In genomic region chr14:105924712-105925111, GRCm38 (mm10) we compare ENCODE assay signal across 10 mouse cellular contexts. TPM values are rescaled to one million over a fixed set of nuclear protein-coding genes. Genes with fewer than 3 reads are reported as not detected.
A peak's percentile ranks its signal among the peaks of the same experiment; 100 is the strongest.
DNase-seq lines count a peak whose midpoint lies in the region; ATAC-seq and TF ChIP-seq lines count a peak whose summit lies in the region.
"Had no signal": no experiment of that assay in that cellular context is flagged by ENCODE, and none has a peak within 500 bp of the region (broad histone marks: within the 10 kb centered on the region; RNA-seq: fewer than 3 reads in every experiment).

No protein-coding gene starts in this region.

- WGBS in intestine, postnatal 0 days: 36% methylated on average over 1 of the region's 1 CpGs
- WGBS in intestine, embryonic 15.5 days: 40% methylated on average over 1 of the region's 1 CpGs

- no peaks in the 10 kb centered on the region for H3K9me3 ChIP-seq in intestine, postnatal 0 days (ENCODE audit: control insufficient read depth)
- H3K9me3 ChIP-seq in intestine, embryonic 15.5 days: no peaks in the 10 kb centered on the region
- H3K9me3 ChIP-seq: heart, embryonic 15.5 days had no signal

- no peak for ATAC-seq in intestine, postnatal 0 days
- ATAC-seq in intestine, embryonic 15.5 days: no peak
- ATAC-seq in inflammation-experienced regulatory T-cells, adult 6 months: no peak

- no peaks in the 10 kb centered on the region; the same call in 1 of the 2 replicates for H3K4me1 ChIP-seq in intestine, postnatal 0 days (replicated peaks; ENCODE audit: control insufficient read depth, insufficient read depth, low read length)
- H3K4me1 ChIP-seq in intestine, embryonic 15.5 days (replicated peaks): peaks cover 6% of the 10 kb centered on the region; the same call in 1 of the 2 replicates

- no peak overlapping the region for H3K4me2 ChIP-seq in intestine, postnatal 0 days (replicated peaks; ENCODE audit: low read depth)
- no peak overlapping the region for H3K4me2 ChIP-seq in intestine, embryonic 15.5 days (replicated peaks)
- H3K4me2 ChIP-seq: heart, embryonic 15.5 days had no signal

- H3K9ac ChIP-seq in intestine, postnatal 0 days (ENCODE audit: low read depth, low read length): no peak overlapping the region
- H3K9ac ChIP-seq in intestine, embryonic 15.5 days: no peak overlapping the region
- H3K9ac ChIP-seq: heart, embryonic 15.5 days had no signal

- H3K4me3 ChIP-seq in intestine, postnatal 0 days (ENCODE audit: low read depth, low read length): no peak overlapping the region
- no peak overlapping the region for H3K4me3 ChIP-seq in intestine, embryonic 15.5 days (replicated peaks)
- H3K4me3 ChIP-seq: heart, embryonic 15.5 days had no signal

- H3K36me3 ChIP-seq in intestine, postnatal 0 days (ENCODE audit: control insufficient read depth, insufficient read depth): no peaks in the 10 kb centered on the region
- no peaks in the 10 kb centered on the region for H3K36me3 ChIP-seq in intestine, embryonic 15.5 days
- H3K36me3 ChIP-seq: heart, embryonic 15.5 days had no signal

- no peak overlapping the region for H3K27ac ChIP-seq in intestine, postnatal 0 days (ENCODE audit: low read depth, low read length)
- H3K27ac ChIP-seq in intestine, embryonic 15.5 days: no peak overlapping the region
- H3K27ac ChIP-seq: heart, embryonic 15.5 days; macrophage had no signal

- peak; percentile 45 for DNase-seq in adrenal gland, postnatal 14 days
- DNase-seq in adrenal gland, postnatal 10 days: no peak
- DNase-seq in testis, postnatal 10 days (ENCODE audit: low spot score): peak; percentile 54
- no peak for DNase-seq in testis, postnatal 14 days (ENCODE audit: low spot score)
- DNase-seq in telencephalon, adult 2 months (ENCODE audit: low read depth, low spot score): peak; percentile 6

- TF ChIP-seq CTCF in intestine, postnatal 0 days (IDR thresholded peaks at IDR 0.05; ENCODE audit: low read depth): peak; percentile 66

- H3K27me3 ChIP-seq in intestine, postnatal 0 days (replicated peaks; ENCODE audit: control insufficient read depth, insufficient read depth, low read length): no peaks in the 10 kb centered on the region
- no peaks in the 10 kb centered on the region for H3K27me3 ChIP-seq in intestine, embryonic 15.5 days (replicated peaks)
- H3K27me3 ChIP-seq: heart, embryonic 15.5 days had no signal

RNA-seq across cellular contexts. Expression of gene Spry2, which starts 28.1 kb away (rescaled TPM):
- total RNA-seq in adrenal gland, postnatal 14 days (2021): 36.8 and 38.0 TPM in 2 replicates
- total RNA-seq in adrenal gland, postnatal 10 days (2021): 10 to 100 TPM; 39.4 to 41.3 TPM
- polyA plus RNA-seq in intestine, postnatal 0 days (2015; fragmentation: Nextera tagmentation; extraction: Ambion mirVana): 36.1 and 41.1 TPM in 2 replicates
- polyA plus RNA-seq in intestine, embryonic 15.5 days (2015; fragmentation: Nextera tagmentation; extraction: Ambion mirVana): 39.8 and 53.3 TPM in 2 replicates
- polyA plus RNA-seq in inflammation-experienced regulatory T-cells, adult 6 months (2017; shearing (Covaris generic)): under 1 TPM in 2 of 3 experiments, not detected in 1; 0.48 to 0.73 TPM

Comparison
In these comparisons a context has a peak if more than half of its experiments do, and no peak if none do; other contexts are left out.
1. DNase-seq: peak in adrenal gland, postnatal 14 days (single experiment), testis, postnatal 10 days (single experiment) and telencephalon, adult 2 months (single experiment); none in adrenal gland, postnatal 10 days (single experiment) and testis, postnatal 14 days (single experiment).
2. RNA of gene Spry2, which starts 28.1 kb away (polyA plus RNA-seq): 39.8 to 53.3 TPM in intestine, embryonic 15.5 days and 36.1 to 41.1 TPM in intestine, postnatal 0 days; 0.48 to 0.73 TPM in inflammation-experienced regulatory T-cells, adult 6 months; every median in the first group is over 10 times any median in the second.